Mouse (Mus musculus): ENCODE results near the gene Gm49369. TPM values are rescaled to one million over a fixed set of nuclear protein-coding genes. Genes with fewer than 3 reads are reported as not detected.

The Gm49369 gene
- total RNA-seq (2023), result 1 to 10 TPM; 3.8 to 3.9 TPM

GRCm38 (mm10) chr7:142382567-142382966, at the start of gene Gm49369:
Gm49369 (minus strand) TSS chr7:142382667.

DNA sequence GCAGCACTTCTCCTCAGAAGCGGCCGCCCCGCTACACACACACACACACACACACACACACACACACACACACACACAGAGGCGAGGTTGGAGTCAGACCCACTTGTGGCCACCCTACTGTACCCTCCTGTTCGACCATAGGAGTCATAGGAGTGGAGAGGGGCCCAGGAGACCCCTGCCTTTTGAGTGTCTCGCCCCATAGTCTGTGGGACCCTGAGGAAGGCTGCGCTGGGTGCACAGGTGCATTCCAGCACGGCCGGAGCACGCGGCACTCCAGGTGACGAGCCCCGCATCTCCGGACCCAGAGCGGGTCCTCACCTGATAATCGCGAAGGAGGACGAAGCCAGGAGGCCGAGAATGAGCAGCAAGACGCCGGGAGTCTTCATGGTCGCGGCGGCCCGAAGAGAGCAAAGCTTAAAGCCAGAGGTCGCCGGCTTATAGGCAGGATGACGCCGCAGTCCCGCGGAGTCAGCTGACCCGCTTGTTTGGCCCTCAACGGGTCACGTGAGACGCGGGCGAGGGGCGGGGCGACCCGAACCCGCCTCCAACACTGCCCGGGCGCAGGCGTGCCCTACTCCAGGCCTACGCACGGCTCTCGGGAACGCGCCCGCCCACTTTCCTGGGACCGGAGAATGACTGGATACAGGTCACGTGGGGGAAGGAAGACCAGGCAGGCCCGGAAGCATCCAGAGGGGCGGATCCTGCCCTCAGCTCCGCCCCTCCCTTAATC, 5.1 kb upstream of the Gm49369 start, which contains the start of gene Ctsd:
Gene Ctsd (minus strand): TSS at position 620 of the 730 bp plus-strand sequence.

GRCm38 (mm10) chr7:142373641-142374412, 8.6 kb downstream of the Gm49369 start, which contains the start of gene Ifitm10:
Ifitm10 (minus strand) TSS chr7:142373753.

Other genes with a start within 250 kb of the Gm49369 start
- gene Gm39115, start 246.6 kb downstream of the Gm49369 start, total RNA-seq (2023), result not detected
- not detected for gene Gm45337, start 238.1 kb downstream of the Gm49369 start, total RNA-seq (2023)
- gene Gm29735, start 225.6 kb downstream of the Gm49369 start, total RNA-seq (2023), result not detected
- gene Gm4553, start 216.9 kb downstream of the Gm49369 start, total RNA-seq (2023), result not detected
- gene Krtap5-2, start 206.7 kb downstream of the Gm49369 start, total RNA-seq (2023), result not detected
- not detected for gene Gm10153, start 192.3 kb downstream of the Gm49369 start, total RNA-seq (2023)
- gene Krtap5-3, start 181.3 kb downstream of the Gm49369 start, total RNA-seq (2023), result not detected
- not detected for gene Gm7579, start 170.8 kb downstream of the Gm49369 start, total RNA-seq (2023)
- gene Krtap5-5, start 152.7 kb downstream of the Gm49369 start, total RNA-seq (2023), result not detected
- not detected for gene Gm40460, start 141.6 kb downstream of the Gm49369 start, total RNA-seq (2023)
- gene Gm2431, start 124.3 kb downstream of the Gm49369 start, total RNA-seq (2023), result not detected
- not detected for gene Gm4559, start 108.3 kb downstream of the Gm49369 start, total RNA-seq (2023)
- not detected for gene Krtap5-1, start 85.5 kb downstream of the Gm49369 start, total RNA-seq (2023)
- gene Krtap5-4, start 79.1 kb downstream of the Gm49369 start, total RNA-seq (2023), result not detected
- gene Ifitm10, start 8.9 kb downstream of the Gm49369 start, total RNA-seq (2023), result 10 to 100 TPM; 19.6 to 21.5 TPM
- 100 to 1,000 TPM; 780 to 782 TPM for gene Ctsd, start 5.4 kb upstream of the Gm49369 start, total RNA-seq (2023)
- gene Syt8, start 52.2 kb upstream of the Gm49369 start, total RNA-seq (2023), result 10 to 100 TPM in 1 of 2 experiments, 1 to 10 TPM in 1; 5.1 to 10.5 TPM
- gene Tnni2, start 59.1 kb upstream of the Gm49369 start, total RNA-seq (2023), result 1 to 10 TPM; 5.9 to 7.9 TPM
- gene Lsp1, start 78.1 kb upstream of the Gm49369 start, total RNA-seq (2023), result 1,000 to 10,000 TPM; 1,349 to 1,491 TPM
- gene Tnnt3, start 116.2 kb upstream of the Gm49369 start, total RNA-seq (2023), result 10 to 100 TPM; 17.8 to 18.5 TPM
- gene Mrpl23, start 150.0 kb upstream of the Gm49369 start, total RNA-seq (2023), result 1 to 10 TPM; 1.1 TPM